Mouse (Mus musculus) bone marrow, adult 2 months (tissue): ENCODE results near the gene Lysmd2. TPM values are rescaled to one million over a fixed set of nuclear protein-coding genes. Genes with fewer than 3 reads are reported as not detected.

Experiments
- H3K27ac ChIP-seq: fragments of 200-500 bp; 2 replicates; pipeline ENCODE4 v1.5.1; 2012; ENCODE audit warnings: low read depth, mild to moderate bottlenecking, control low read depth, inconsistent platforms, low read length; ENCODE audit not compliant: control insufficient read depth, poor library complexity, insufficient read depth
- H3K4me1 ChIP-seq: fragments of 200-500 bp; 2 replicates; pipeline ENCODE4 v1.6.1; 2011; ENCODE audit warnings: low read length; ENCODE audit not compliant: control insufficient read depth, insufficient read depth
- H3K4me3 ChIP-seq: fragments of 200-500 bp; replicated peaks from 2 replicates; pipeline ENCODE3; 2011; ENCODE audit warnings: mild to moderate bottlenecking, low read depth, low read length, control low read depth; ENCODE audit not compliant: control insufficient read depth
- CTCF ChIP-seq: fragments of 200-500 bp; IDR thresholded peaks from 2 replicates; pipeline ENCODE4 v1.5.1; 2011; ENCODE audit warnings: low read length, control low read depth; ENCODE audit not compliant: control insufficient read depth, insufficient read depth
- POLR2A ChIP-seq: fragments of 200-500 bp; IDR thresholded peaks from 2 replicates; pipeline ENCODE4 v1.6.1; 2011; ENCODE audit warnings: low read depth, mild to moderate bottlenecking, control low read depth, low read length, borderline replicate concordance; ENCODE audit not compliant: control insufficient read depth
- WGBS: fragments of 180-500 bp; shearing (Covaris S2); methylation state at CpG from one replicate; pipeline ENCODE4 v1.1.7; 2018; 5-methylcytosine and 5-hydroxymethylcytosine counted together
- polyA plus RNA-seq: library from polyadenylated mRNA; stranded (reverse); fragments of >200 nt; gene quantifications from 2 replicates; pipeline ENCODE4 v1.2.4, GENCODE M21; 2011; ENCODE audit warnings: low replicate concordance; ENCODE audit not compliant: missing spikeins, insufficient read depth, insufficient read length

Gene Lysmd2
- polyA plus RNA-seq = 3.8 TPM in 1 of 2 replicates, not detected in the other

- H3K4me1 ChIP-seq = no peaks in the 10 kb centered on the region
- H3K27ac ChIP-seq = no peak within 1 kb of the TSS; the same call in 1 of the 2 replicates
- no peak for TF ChIP-seq POLR2A
- TF ChIP-seq CTCF = no peak
- H3K4me3 ChIP-seq = peak within 1 kb of the TSS; percentile 16
- under 1% methylated on average over 94 of the region's 94 CpGs for WGBS
Measured at GRCm38 (mm10) chr9:75625556-75626307, at the start of gene Lysmd2. Gene Lysmd2, plus strand, starts transcription at chr9:75625741.

GRCm38 (mm10) chr9:75579321-75579720 lies 46.2 kb upstream of the Lysmd2 start:
- no peak overlapping the region for H3K4me3 ChIP-seq
- no peak overlapping the region for H3K27ac ChIP-seq
- TF ChIP-seq POLR2A (no peak), CTCF (no peak)
- WGBS = 87% methylated on average over 6 of the region's 6 CpGs
- no peaks in the 10 kb centered on the region; the same call in 1 of the 2 replicates for H3K4me1 ChIP-seq

GRCm38 (mm10) chr9:75581694-75582350 lies 43.7 kb upstream of the Lysmd2 start:
- no peak for TF ChIP-seq POLR2A
- no peak for TF ChIP-seq CTCF
- 46% methylated on average over 7 of the region's 7 CpGs for WGBS
- no peak overlapping the region for H3K27ac ChIP-seq
- H3K4me1 ChIP-seq = no peaks in the 10 kb centered on the region; the same call in 1 of the 2 replicates
- no peak overlapping the region for H3K4me3 ChIP-seq

- no peak for TF ChIP-seq CTCF
- TF ChIP-seq POLR2A = no peak
- H3K4me1 ChIP-seq = no peaks in the 10 kb centered on the region
- 84% methylated on average over 15 of the region's 15 CpGs for whole genome bisulfite sequencing
- H3K27ac ChIP-seq = no peak overlapping the region
- H3K4me3 ChIP-seq = no peak overlapping the region
Measured at GRCm38 (mm10) chr9:75589850-75590790, 35.4 kb upstream of the Lysmd2 start.

- WGBS = 82% methylated on average over 5 of the region's 5 CpGs
- TF ChIP-seq POLR2A (no peak), CTCF (no peak)
Measured at GRCm38 (mm10) chr9:75593481-75593880, 32.1 kb upstream of the Lysmd2 start.

GRCm38 (mm10) chr9:75597036-75597435 lies 28.5 kb upstream of the Lysmd2 start:
- Histone ChIP-seq H3K4me3 (no peak overlapping the region), H3K4me1 (no peaks in the 10 kb centered on the region), H3K27ac (no peak overlapping the region)
- 64% methylated on average over 13 of the region's 13 CpGs for WGBS
- no peak for TF ChIP-seq CTCF
- TF ChIP-seq POLR2A = no peak

More at GRCm38 (mm10) chr9:75593481-75593880, 32.1 kb upstream of the Lysmd2 start:
- H3K27ac ChIP-seq = no peak overlapping the region
- no peaks in the 10 kb centered on the region for H3K4me1 ChIP-seq
- H3K4me3 ChIP-seq = no peak overlapping the region

- Histone ChIP-seq H3K4me3 (no peak overlapping the region), H3K4me1 (no peaks in the 10 kb centered on the region), H3K27ac (no peak overlapping the region)
- 73% methylated on average over 4 of the region's 4 CpGs for WGBS
- TF ChIP-seq POLR2A = no peak
- TF ChIP-seq CTCF = no peak
Measured at GRCm38 (mm10) chr9:75597596-75597995, 27.9 kb upstream of the Lysmd2 start.
